Mouse (Mus musculus) adrenal gland, adult (tissue): ENCODE results near the gene Taf4.
A peak's percentile ranks its signal among the peaks of the same experiment; 100 is the strongest.

Experiments used
- DNase-seq, 2 experiments: peaks; one replicate each; pipeline ENCODE4 v3.0.0; 2022 to 2023; ENCODE audit warnings: low spot score in 1 of 2; ENCODE audit not compliant: inconsistent age in 2 of 2

Gene Taf4

DNA sequence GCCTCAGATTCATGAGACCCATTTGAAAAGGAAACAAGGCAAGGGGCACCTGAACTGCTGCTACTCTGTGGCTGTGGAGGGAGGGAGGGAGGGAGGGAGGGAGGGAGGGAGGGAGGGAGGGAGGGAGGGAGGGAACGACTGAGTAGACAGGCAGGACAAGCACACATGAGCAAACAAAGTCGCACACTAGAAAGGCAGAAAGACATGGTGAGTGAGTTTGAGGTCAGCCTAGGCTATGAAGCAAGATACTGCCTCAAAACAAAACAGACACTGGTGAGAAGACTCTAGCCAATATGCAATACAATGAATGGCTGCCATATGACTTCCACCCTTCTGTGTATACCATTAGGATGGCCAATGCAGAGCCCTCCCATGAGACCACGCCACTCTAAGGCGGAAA is 31.4 kb downstream of the Taf4 start:
- no peak for DNase-seq

DNA sequence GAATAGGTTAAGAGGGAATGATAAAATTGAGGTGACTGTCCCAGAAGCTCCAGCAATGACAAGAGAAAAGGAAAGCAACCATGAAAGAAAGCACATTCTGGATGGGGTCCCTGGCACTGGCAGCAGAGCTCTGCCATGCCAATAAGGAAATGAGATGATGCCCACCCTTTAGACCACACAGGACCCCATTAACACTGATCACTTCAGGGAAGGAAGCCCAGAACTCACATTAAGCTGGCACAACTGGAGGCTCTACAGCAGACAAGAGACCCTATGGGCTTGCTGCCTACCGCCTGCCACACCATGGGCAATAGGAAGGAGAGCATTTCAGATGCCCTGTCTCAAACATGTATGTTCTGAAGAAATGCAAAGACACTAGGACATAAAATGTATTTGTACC is 34.8 kb downstream of the Taf4 start:
- DNase-seq = no peak

DNA sequence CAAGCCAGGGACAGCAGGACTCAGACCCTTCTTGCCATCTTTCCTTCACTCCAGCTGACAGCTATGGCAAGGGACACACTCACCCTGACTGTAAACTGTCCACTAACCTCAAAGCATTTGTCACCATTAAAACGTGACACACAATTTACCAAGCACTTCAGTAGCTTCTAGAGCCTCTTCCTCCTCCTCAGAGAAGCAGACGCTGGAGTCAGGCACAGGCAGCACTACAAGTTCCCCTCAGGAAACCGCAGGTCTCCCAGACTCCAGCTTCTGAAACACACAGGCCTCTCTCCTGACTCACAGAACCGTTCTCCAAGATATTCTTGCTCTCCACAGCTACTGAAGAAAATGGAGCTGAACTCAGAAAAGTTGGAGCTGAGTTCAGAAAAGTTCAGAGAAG is 39.4 kb downstream of the Taf4 start:
- no peak for DNase-seq

DNA sequence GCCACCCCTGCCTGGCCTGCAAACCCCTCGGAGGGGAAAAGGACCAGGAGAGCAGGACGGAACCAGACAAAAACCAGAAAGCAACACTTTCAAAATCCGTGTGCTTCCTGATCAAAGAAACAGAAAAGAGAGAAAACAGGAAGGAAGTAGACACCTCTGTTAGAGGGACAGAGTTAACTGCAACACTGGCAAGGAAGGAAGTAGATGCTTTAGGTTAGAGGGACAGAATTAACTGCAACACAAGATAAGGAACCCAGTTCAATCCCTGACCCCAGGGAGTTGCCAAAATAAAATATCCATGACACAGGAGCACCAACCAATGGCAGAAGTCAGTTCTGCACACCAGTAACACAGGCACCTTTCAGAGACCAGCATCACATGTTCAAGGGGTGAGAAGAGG is 42.3 kb downstream of the Taf4 start:
- no peak for DNase-seq

DNA sequence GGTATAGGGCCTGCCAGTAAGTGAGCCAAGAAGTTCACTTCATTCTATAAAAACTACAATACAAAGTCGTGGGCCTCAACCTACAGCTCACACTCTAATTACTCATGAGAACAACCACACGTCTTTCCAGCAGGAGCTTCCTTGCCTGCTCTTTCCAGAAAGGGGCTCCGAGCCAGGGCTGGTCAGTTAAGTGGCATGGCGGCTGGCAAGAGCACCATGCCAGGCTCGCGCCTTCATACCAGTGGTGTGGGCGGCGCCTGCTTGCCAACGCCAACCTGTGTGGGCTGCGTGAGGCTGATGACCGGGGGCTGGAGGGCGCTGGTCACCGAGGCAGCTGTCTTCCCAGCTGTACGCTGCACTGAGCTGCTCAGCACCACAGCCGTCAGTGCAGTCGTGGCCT is 44.7 kb downstream of the Taf4 start:
- no peak for DNase-seq

DNA sequence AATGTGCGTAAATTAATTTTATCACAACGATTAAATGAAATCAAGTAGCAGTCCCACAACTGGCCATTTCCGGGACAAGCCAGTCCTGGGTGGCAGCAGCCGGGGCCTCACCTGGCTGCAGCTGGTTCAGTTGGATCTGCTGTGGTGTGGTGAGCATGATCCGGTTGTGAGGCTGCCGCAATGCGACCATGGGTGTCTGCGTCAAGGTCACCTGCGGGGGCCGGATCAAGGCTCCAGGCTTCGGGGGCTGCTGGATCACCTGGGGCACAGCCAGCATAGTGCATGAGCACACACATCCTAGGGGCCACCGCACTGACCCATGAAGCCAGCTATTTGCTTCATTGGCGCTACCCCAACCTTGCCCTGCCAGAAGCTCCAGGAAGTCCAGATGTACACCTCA is 47.3 kb downstream of the Taf4 start:
- DNase-seq = peak in 1 of 2 experiments; percentile 54

DNA sequence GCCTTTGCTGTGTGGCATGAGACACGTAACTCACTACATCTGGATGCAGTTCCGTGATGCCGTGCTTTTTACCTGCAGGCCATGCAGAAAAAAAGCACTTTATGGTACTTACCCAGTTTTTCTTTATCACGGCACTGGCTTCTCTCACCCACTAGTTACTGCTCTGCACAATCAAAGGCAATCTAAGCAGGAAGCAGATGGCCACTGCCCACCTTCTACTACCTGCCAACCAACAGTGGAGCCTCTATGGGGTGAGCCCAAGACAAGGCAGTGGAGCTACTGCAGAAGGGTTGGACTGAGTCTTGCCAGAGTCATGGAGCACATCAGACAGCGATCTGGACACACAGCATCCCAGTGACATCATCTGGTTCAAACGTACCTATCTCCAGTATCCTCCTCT is 52.4 kb downstream of the Taf4 start:
- DNase-seq = no peak

DNA sequence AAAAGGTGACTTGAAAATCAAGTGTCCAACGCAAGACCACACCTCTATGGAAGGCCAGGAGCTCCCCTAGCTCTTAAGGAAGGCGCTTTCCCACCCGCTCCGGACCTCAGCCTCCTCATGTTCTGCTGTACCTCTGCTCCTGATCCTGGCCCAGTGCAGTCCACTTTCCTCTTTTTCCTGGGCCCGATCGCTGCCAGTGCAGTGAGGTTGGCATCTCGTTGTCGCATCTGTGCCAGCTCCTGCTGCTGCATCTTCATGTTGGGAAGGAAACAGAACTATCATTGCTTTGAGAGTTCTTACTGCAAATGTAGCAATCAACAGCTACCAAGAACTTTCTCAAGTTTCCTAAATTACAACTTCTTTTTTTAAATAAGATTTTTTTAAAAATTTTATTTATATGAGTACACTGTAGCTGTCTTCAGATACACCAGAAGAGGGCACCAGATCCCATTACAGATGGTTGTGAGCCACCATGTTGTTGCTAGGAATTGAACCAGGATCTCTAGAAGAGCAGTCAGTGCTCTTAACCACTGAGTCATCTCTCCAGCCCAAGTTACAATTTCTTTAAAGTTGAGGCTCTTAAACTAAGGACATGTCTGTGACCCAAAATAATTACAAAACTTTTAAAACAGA is 55.3 kb downstream of the Taf4 start:
- DNase-seq = no peak

DNA sequence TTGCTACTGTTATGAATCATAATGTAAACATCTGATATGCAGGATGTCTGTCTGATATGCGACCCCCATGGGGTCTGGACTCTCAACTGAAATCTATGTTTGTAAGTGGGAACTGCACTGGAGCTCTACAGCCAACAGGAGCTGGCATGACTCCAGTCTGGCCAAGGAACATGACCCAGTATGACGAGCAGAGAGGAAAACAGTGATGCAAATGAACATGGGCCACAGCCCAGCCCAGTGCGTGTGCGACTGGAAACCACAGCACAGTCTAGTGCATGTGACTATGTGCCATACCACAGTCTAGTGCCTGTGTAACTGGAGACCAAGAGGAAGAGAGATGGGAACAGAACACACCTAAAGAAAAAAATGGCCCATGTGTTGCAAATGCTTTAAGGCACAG is 56.4 kb downstream of the Taf4 start:
- no peak for DNase-seq

DNA sequence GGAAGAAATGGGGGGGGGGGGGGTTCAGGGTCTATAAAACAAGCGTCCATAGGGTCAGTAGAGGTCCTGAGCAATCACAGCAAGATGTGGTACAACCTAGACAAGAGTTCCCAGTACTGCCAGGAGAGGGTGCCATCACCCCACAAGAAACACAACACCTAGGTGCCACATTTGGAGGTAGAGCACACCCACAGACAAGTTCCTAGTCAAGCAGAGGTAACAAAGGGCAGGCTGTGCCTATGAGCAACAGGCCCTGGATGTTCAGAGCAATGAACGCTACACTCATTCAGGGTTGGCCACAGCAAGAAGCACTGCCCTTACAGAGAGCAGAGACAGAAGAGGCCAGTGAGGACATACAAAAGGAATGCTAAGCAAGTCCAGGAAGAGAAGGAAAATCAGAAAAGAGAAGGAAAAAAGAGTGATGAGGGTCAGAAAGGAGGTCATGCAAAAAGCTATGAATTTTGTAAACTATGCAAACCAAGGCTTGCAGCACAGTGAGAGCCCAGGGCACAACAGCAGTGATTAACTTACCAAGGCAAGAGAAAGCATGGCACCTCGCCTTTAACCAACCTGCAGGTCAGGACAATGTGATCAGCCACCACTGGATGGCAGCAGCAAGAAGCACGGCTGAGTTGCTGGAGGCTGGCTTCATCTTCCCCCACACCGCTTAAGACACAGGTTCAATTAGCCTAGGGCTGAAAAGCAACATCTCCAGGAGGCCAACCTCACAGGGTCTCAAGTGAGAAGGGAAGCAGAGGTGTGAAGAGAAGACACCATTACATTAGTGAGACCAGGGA is 59.4 kb downstream of the Taf4 start:
- DNase-seq = peak; percentile 78 to 92

DNA sequence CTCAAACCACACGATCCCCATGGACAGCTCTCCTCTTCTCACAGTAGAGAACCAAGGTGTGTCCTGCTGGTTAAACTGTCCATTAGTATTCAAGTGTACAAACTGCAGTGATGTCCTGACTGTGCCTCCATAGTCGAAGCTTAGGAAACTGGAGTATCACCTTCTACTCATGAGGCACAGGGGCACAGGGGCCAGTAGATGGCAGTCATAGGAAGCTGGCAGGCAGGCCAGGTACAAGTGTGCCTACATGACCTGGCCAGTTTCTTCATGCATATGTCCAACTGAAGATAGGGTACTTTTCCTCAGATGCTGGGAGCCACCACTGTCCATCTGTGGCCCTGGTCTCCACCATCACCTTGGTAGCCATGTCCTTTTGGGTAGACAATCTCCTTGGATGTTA is 62.2 kb downstream of the Taf4 start:
- no peak for DNase-seq

DNA sequence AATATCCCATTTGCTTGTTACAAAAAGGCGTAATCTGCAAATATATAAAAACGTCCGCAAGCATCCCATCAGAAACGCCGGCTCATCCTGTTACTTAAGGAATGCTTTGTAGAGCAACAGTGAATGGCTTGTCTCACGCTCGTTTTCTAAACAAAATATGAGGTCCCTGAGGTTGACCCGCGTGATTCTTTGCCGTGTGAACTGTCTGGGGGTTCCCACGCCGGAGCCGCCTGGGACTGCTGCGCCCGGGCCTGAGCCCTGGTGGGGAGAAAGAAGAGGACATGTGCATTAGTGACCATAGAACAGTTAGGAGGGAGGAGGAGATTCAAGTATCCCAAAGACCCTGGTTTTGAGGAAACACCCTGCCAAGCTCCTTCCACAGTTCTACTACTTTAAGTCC is 63.1 kb downstream of the Taf4 start:
- no peak for DNase-seq

DNA sequence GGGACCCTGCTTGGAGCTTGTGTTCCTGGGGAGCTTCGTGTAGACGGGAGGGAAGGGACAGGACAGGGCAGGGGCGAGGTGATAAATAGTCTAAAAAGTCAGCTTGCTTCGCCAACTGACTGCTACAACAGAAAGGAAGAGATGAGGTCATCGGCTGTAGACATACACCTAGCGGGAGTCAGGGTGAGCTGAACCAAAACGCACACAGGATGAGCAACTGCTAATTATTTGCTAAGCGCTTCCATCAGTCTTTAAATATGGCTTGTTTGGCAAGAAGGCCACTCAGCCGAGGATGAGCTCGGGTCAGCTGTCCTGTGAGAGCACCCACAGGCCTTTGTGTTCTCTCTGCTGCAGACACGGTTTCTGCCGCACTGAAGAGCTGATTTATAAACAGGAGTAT is 63.5 kb downstream of the Taf4 start:
- DNase-seq = no peak

DNA sequence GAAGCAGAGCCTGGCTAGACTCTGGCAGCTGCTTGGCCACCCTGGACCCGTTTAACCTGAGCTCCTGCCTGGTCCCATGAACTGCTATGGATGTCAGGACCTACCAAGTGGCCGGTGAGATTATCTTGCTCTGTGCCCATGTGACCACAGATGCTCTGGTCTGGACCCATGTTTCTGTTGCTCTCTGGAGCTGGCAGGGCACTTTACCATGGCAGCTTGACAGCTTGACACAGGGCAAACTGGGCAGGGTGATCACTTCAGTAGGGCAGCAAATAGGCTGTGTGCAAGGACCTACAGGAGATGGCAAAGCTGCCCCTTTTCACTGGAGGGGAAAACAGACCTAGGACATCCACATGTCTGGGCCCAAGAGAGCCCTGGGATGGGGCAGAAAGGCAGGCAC is 79.5 kb downstream of the Taf4 start:
- DNase-seq = no peak

DNA sequence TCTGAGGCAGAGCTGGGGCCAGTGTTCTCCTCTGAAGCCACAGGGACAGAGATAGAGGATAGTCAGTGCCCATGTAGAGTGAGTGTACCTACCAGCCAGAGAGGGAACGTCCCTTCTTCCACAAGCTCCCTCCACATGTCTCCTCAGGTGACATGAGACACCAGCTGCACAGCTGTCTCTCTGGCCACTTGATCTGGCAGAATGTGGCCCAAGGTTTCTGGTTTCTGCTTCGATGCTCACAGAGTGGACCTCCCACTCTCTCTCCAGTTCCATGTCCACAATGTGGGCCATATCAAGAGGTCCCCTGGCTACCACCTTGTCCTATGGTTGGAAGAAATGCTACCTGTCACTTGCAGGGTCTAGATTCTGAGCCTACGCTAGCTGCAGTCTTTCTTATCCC is 85.4 kb downstream of the Taf4 start:
- DNase-seq = no peak

DNA sequence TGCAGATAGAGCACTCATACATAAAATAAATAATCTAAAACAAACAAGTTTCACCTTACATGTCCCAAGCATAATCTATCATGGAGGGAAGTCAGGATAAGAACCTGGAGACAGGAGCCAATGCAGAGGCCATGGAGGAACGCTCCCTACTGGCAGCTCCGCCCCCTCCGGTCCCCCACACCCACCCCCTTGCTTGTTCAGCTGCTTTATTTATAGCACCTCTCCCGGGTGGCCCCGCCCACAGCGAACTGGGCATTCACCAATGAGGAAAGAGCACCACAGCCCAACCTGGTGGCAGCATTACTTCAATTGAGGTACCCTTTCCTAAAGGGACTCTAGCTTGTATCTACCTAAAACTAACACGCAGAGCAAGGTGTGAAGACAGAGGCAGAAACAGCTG is 91.9 kb downstream of the Taf4 start:
- no peak for DNase-seq

DNA sequence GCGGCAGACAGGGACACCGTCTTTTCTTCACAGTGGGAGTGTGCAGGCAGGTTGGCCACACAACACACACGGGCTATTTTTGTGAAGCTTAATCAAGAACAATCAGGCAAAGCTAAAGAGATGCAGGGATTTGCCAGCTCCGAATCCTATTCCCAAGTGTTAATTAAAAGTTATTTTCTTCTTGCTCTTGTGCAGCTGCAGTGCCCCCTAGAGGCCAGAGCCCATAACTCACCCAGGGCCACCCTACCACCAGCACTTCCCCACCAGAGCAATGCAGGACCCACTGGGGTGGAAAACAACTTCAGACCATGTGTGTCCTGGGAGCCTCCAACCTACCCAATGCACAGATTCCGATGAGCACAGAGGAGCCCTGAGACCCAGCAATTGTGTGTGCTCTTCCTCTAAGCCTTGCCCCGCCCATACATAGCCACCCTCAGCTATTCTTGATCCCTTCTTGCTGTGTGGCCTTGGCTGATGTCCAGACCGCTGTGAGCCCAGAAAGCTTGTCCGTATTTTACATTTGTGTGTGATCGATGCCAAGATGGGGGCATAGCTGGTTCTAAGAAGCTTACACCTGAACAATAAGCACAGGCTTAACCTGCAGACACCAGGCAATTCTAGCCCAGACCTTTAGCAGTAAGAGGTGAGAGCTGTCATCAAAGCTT is 98.8 kb downstream of the Taf4 start:
- peak; percentile 33 to 73 for DNase-seq

DNA sequence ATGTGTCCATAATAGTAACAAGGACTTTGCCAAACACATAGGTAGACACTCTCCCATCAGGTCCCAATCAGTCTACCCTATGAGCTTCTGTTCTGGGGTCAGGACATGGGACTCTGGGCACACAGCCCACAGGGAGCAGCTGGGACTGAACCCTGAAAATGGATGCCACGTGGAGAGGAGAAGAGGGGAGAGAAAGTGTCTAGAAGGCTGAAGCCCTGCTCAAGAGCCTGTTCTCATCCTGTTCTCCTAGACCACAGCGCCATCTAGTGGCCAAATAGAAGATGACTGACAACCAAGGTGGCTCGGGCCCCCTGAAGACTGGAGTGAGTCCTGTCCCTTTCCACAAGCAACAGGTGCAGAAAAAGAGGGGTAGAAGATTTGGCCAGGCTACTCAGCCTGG is 101.3 kb downstream of the Taf4 start:
- DNase-seq = peak; percentile 42 to 88

DNA sequence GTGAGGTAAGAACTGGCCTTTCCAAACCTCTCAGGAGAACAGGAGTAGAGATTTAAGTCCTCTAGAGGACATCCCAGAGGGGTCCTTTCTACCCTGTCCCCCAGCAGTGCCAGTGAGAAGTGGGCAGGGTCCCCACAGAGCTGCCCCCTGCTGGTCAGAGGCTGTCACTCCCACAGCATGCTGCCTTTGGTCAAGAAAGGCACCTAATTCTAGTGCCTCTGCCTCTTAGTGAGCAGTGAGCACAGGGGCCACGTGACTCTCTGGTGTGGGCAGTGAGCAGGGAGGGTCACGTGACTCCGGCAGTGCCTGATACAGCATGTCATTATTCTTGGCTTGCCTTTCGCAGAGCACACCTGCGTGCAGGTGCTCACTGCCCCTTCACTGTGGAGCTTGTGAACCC is 103.1 kb downstream of the Taf4 start:
- DNase-seq = no peak

DNA sequence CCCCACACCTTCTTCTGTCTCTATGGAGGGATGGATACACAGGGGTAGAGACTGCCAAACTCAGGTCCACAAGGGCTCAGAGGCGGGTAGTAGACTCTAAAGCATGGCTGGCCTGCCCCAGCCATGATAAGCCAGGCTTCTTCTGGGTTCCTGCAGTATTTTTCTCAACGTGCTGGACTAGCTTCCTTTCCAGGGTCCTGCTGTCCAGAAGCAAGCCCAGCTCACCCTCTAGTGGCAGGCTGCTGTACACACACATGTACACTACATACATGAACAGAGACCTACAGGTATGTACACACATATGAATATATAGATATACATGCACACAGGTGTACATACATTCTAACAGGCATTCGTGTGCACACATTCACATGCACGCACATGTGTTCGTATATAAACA is 103.7 kb downstream of the Taf4 start:
- DNase-seq = no peak

DNA sequence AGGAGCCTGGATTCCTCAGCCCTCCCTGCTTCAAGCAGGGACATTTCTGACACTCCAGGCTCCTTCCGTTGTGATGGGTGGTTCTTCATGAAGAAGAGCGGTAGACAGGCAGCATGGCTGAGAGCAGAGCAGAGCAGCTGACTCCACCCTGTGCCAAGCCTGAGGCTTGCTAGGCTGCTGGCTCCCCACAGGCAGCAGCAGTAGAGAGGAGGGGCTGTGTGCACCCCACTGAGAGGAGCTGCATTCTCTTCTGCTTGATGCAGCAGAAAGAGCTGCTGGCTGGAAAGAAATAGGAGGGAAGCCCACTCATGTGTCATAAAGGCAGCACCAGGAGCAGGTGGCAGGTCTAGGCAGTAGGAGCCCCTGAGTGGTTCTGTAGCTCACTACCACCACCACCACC is 106.6 kb downstream of the Taf4 start:
- DNase-seq = no peak

DNA sequence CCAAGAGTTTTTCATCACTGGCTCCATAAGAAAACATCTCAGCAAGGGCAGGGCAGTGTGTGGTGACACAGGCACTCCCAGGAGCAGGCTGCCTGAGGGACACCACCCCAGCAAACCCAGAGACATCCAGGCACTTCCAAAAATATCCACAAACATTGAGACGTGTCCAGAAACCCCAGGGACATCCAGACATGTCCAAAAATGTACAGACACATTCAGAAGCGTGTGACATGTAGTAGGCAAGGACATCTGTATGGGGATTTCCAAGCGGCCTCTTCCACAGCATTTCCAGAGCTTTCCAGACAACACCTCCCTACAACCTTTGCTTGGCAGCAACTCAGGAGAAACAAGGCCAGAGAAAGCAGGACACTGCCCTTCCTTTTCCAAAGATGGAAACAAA is 108.8 kb downstream of the Taf4 start:
- DNase-seq = no peak
